Mouse (Mus musculus) stomach, postnatal 0 days (tissue): ENCODE data around the gene Cenpx. TPM values are rescaled to one million over a fixed set of nuclear protein-coding genes. Genes with fewer than 3 reads are reported as not detected.

Experiments used
- ATAC-seq: fragments of 200-750 bp; cut with Nextera tagmentation; 2 replicates; pipeline ENCODE4 v1.8.0; 2017; ENCODE audit not compliant: low FRiP score, low TSS enrichment
- DNase-seq: peaks from one replicate; pipeline ENCODE4 v3.0.0-alpha.2; 2016; ENCODE audit warnings: low spot score
- H3K27ac ChIP-seq: fragments of 300-500 bp; sonication (generic); replicated peaks from 2 replicates; pipeline ENCODE4 v1.5.1; 2014; ENCODE audit warnings: mild to moderate bottlenecking, control low read depth
- H3K27me3 ChIP-seq: fragments of 300-500 bp; sonication (generic); 2 replicates; pipeline ENCODE4 v1.6.1; 2014; ENCODE audit warnings: low read length; ENCODE audit not compliant: control insufficient read depth, insufficient read depth
- H3K36me3 ChIP-seq: fragments of 300-500 bp; sonication (generic); 2 replicates; pipeline ENCODE4 v1.6.1; 2014; ENCODE audit warnings: low read length, mixed read lengths; ENCODE audit not compliant: control insufficient read depth, insufficient read depth
- H3K4me1 ChIP-seq: fragments of 300-500 bp; sonication (generic); replicated peaks from 2 replicates; pipeline ENCODE4 v1.6.1; 2014; ENCODE audit warnings: antibody characterized with exemption; ENCODE audit not compliant: control insufficient read depth, insufficient read depth
- H3K4me2 ChIP-seq: fragments of 300-500 bp; sonication (generic); replicated peaks from 2 replicates; pipeline ENCODE4 v1.6.1; 2014; ENCODE audit warnings: low read depth, mild to moderate bottlenecking, control low read depth, moderate library complexity
- H3K4me3 ChIP-seq: fragments of 300-500 bp; sonication (generic); 2 replicates; pipeline ENCODE4 v1.5.1; 2014; ENCODE audit warnings: low read depth, low read length, control low read depth
- H3K9ac ChIP-seq: fragments of 300-500 bp; sonication (generic); 2 replicates; pipeline ENCODE4 v1.6.1; 2014; ENCODE audit warnings: mild to moderate bottlenecking, low read length, control low read depth, mixed read lengths
- H3K9me3 ChIP-seq: fragments of 300-500 bp; sonication (generic); 2 replicates; pipeline ENCODE4 v1.6.1; 2016; ENCODE audit warnings: low read length; ENCODE audit not compliant: control insufficient read depth
- CTCF ChIP-seq: IDR thresholded peaks from 2 replicates; pipeline ENCODE4 v1.5.1; 2016; ENCODE audit warnings: antibody characterized with exemption, low read depth, mild to moderate bottlenecking, moderate library complexity
- EP300 ChIP-seq: optimal IDR thresholded peaks from 2 replicates; pipeline ENCODE3; 2016; ENCODE audit warnings: antibody characterized with exemption
- WGBS: fragments of 180-500 bp; shearing (Covaris S2); extraction: QIAGEN DNeasy Blood & Tissue Kit; methylation state at CpG from one replicate; pipeline ENCODE4 v1.1.7; 2014; 5-methylcytosine and 5-hydroxymethylcytosine counted together
- polyA plus RNA-seq: library from polyadenylated mRNA; unstranded; fragments of >200 nt; fragmentation: Nextera tagmentation; extraction: Ambion mirVana; gene quantifications from 2 replicates; pipeline ENCODE4 v1.2.1, GENCODE M21; 2015

Cenpx gene
- polyA plus RNA-seq, 1 experiment from 2014 or later, result 123 TPM

GRCm38 (mm10) chr11:120697741-120698140 lies 15.8 kb downstream of the Cenpx start:
- 29% methylated on average over 10 of the region's 10 CpGs for WGBS
- TF ChIP-seq CTCF, result no peak
- no peak for TF ChIP-seq EP300
- peaks cover 15% of the 10 kb centered on the region; the same call in 1 of the 2 replicates for H3K36me3 ChIP-seq
- no peak overlapping the region for H3K4me3 ChIP-seq
- ATAC-seq (peak; percentile 67; the same call in 1 of the 2 replicates), DNase-seq (peak; percentile 52)
- H3K4me1 ChIP-seq, result no peaks in the 10 kb centered on the region
- no peaks in the 10 kb centered on the region for H3K27me3 ChIP-seq
- H3K9ac ChIP-seq, result no peak overlapping the region
- peak overlapping the region; percentile 35 for H3K27ac ChIP-seq
- H3K4me2 ChIP-seq, result no peak overlapping the region
- H3K9me3 ChIP-seq, result no peaks in the 10 kb centered on the region

- H3K36me3 ChIP-seq, result peaks cover 12% of the 10 kb centered on the region; the same call in 1 of the 2 replicates
- H3K27ac ChIP-seq, result no peak overlapping the region
- TF ChIP-seq EP300, result no peak
- TF ChIP-seq CTCF, result peak; percentile 56
- 92% methylated on average over 6 of the region's 6 CpGs for WGBS
- no peaks in the 10 kb centered on the region for H3K27me3 ChIP-seq
- H3K4me3 ChIP-seq, result no peak overlapping the region
- no peak overlapping the region for H3K4me2 ChIP-seq
- ATAC-seq, result no peak
- peak; percentile 12 for DNase-seq
- no peak overlapping the region for H3K9ac ChIP-seq
- H3K4me1 ChIP-seq, result no peaks in the 10 kb centered on the region
- H3K9me3 ChIP-seq, result no peaks in the 10 kb centered on the region
Observed at GRCm38 (mm10) chr11:120696568-120696967, 17.0 kb downstream of the Cenpx start.

GRCm38 (mm10) chr11:120695641-120696040 lies 17.9 kb downstream of the Cenpx start:
- 44% methylated on average over 12 of the region's 12 CpGs for WGBS
- DNase-seq (peak; percentile 15), ATAC-seq (no peak)

GRCm38 (mm10) chr11:120695184-120695583 lies 18.4 kb downstream of the Cenpx start:
- Histone ChIP-seq H3K9me3 (no peaks in the 10 kb centered on the region), H3K36me3 (0 out of 2 replicates have a peak, but pooled peaks cover 4% of the 10 kb centered on the region), H3K9ac (no peak overlapping the region), H3K4me1 (no peaks in the 10 kb centered on the region), H3K4me3 (no peak overlapping the region), H3K27ac (peak overlapping the region; percentile 18; the same call in 1 of the 2 replicates), H3K27me3 (no peaks in the 10 kb centered on the region), H3K4me2 (no peak overlapping the region)
- DNase-seq, result peak; percentile 24
- TF ChIP-seq CTCF (no peak), EP300 (no peak)
- 0 out of 2 replicates have a peak, but pooled peaks have one; percentile 31 for ATAC-seq
- WGBS, result 25% methylated on average over 4 of the region's 4 CpGs

More at GRCm38 (mm10) chr11:120695641-120696040, 17.9 kb downstream of the Cenpx start:
- H3K36me3 ChIP-seq, result 0 out of 2 replicates have a peak, but pooled peaks cover 6% of the 10 kb centered on the region
- H3K4me3 ChIP-seq, result no peak overlapping the region
- H3K27ac ChIP-seq, result peak overlapping the region; percentile 18; the same call in 1 of the 2 replicates
- no peak for TF ChIP-seq CTCF
- no peak for TF ChIP-seq EP300
- no peaks in the 10 kb centered on the region for H3K9me3 ChIP-seq
- H3K27me3 ChIP-seq, result no peaks in the 10 kb centered on the region
- no peak overlapping the region for H3K4me2 ChIP-seq
- H3K4me1 ChIP-seq, result no peaks in the 10 kb centered on the region
- H3K9ac ChIP-seq, result no peak overlapping the region

GRCm38 (mm10) chr11:120693461-120693860 lies 20.1 kb downstream of the Cenpx start:
- WGBS, result 90% methylated on average over 3 of the region's 3 CpGs
- Histone ChIP-seq H3K27me3 (no peaks in the 10 kb centered on the region), H3K9ac (no peak overlapping the region), H3K27ac (no peak overlapping the region), H3K4me1 (no peaks in the 10 kb centered on the region), H3K4me3 (no peak overlapping the region), H3K9me3 (no peaks in the 10 kb centered on the region), H3K36me3 (peaks cover 8% of the 10 kb centered on the region; the same call in 1 of the 2 replicates), H3K4me2 (no peak overlapping the region)
- no peak for TF ChIP-seq CTCF
- no peak for TF ChIP-seq EP300
- DNase-seq (no peak), ATAC-seq (no peak)

GRCm38 (mm10) chr11:120692471-120693011 lies 21.0 kb downstream of the Cenpx start:
- H3K4me3 ChIP-seq, result no peak overlapping the region
- no peak overlapping the region for H3K4me2 ChIP-seq
- H3K27me3 ChIP-seq, result no peaks in the 10 kb centered on the region
- peaks cover 11% of the 10 kb centered on the region for H3K36me3 ChIP-seq
- WGBS, result 80% methylated on average over 4 of the region's 4 CpGs
- no peak for ATAC-seq
- no peaks in the 10 kb centered on the region for H3K9me3 ChIP-seq
- DNase-seq, result no peak
- H3K4me1 ChIP-seq, result no peaks in the 10 kb centered on the region
- no peak overlapping the region for H3K27ac ChIP-seq
- no peak overlapping the region for H3K9ac ChIP-seq
- TF ChIP-seq EP300 (no peak), CTCF (0 out of 2 replicates have a peak, but pooled peaks have one; percentile 29)
